Mouse (Mus musculus) embryonic fibroblast, embryonic 13.5 days (primary cell): ENCODE data around the gene Mbl2. TPM values are rescaled to one million over a fixed set of nuclear protein-coding genes. Genes with fewer than 3 reads are reported as not detected.
"Not testable (repeated sequence)": the region's sequence is repeated elsewhere in the genome, so short reads cannot be mapped to it uniquely, and the experiment has no call there.

ENCODE experiments used
- H3K27ac ChIP-seq: 2 replicates; pipeline ENCODE4 v1.5.1; 2012; ENCODE audit warnings: low read length, control low read depth, inconsistent platforms; ENCODE audit not compliant: insufficient read depth
- H3K4me1 ChIP-seq: 2 replicates; pipeline ENCODE4 v1.6.1; 2011; ENCODE audit warnings: low read length; ENCODE audit not compliant: control insufficient read depth, insufficient read depth
- H3K4me3 ChIP-seq: 2 replicates; pipeline ENCODE4 v1.5.1; 2011; ENCODE audit warnings: mild to moderate bottlenecking, control low read depth, low read length; ENCODE audit not compliant: insufficient read depth
- CTCF ChIP-seq: IDR thresholded peaks from 2 replicates; pipeline ENCODE4 v1.5.1; 2011; ENCODE audit warnings: mild to moderate bottlenecking, control low read depth, low read length, moderate library complexity, borderline replicate concordance; ENCODE audit not compliant: insufficient read depth
- POLR2A ChIP-seq: IDR thresholded peaks from 2 replicates; pipeline ENCODE4 v1.6.1; 2011; ENCODE audit warnings: low read depth, mild to moderate bottlenecking, control low read depth, low read length, moderate library complexity
- polyA plus RNA-seq: library from polyadenylated mRNA; stranded (reverse); fragments of >200 nt; gene quantifications from 2 replicates; pipeline ENCODE4 v1.2.4, GENCODE M21; 2011; ENCODE audit warnings: low read depth; ENCODE audit not compliant: missing spikeins, insufficient read length

Mbl2 gene
- polyA plus RNA-seq, 1 experiment: not detected

- TF ChIP-seq CTCF (no peak), POLR2A (no peak)
- H3K27ac ChIP-seq: no peak overlapping the region
These were observed 15.4 kb upstream of the Mbl2 start for GRCm38 (mm10) chr19:30217335-30217734.

GRCm38 (mm10) chr19:30222593-30222992 is 10.1 kb upstream of the Mbl2 start:
- H3K4me3 ChIP-seq: not testable (repeated sequence)

More at GRCm38 (mm10) chr19:30217335-30217734, 15.4 kb upstream of the Mbl2 start:
- no peak overlapping the region for H3K4me3 ChIP-seq
- H3K4me1 ChIP-seq: no peaks in the 10 kb centered on the region

GRCm38 (mm10) chr19:30229477-30229876 is 3.3 kb upstream of the Mbl2 start:
- Histone ChIP-seq H3K4me1 (no peaks in the 10 kb centered on the region), H3K27ac (no peak overlapping the region), H3K4me3 (no peak overlapping the region)
- TF ChIP-seq POLR2A: no peak
- no peak for TF ChIP-seq CTCF

More at GRCm38 (mm10) chr19:30222593-30222992, 10.1 kb upstream of the Mbl2 start:
- H3K27ac ChIP-seq, H3K4me1 ChIP-seq: not testable (repeated sequence)

- H3K27ac ChIP-seq: no peak overlapping the region
- no peaks in the 10 kb centered on the region for H3K4me1 ChIP-seq
- TF ChIP-seq CTCF (no peak), POLR2A (no peak)
- no peak overlapping the region for H3K4me3 ChIP-seq
These were observed 1.7 kb downstream of the Mbl2 start for GRCm38 (mm10) chr19:30234416-30234815.

- TF ChIP-seq POLR2A: no peak
- TF ChIP-seq CTCF: peak; percentile 42; the same call in 1 of the 2 replicates
- H3K4me3 ChIP-seq: no peak overlapping the region
- no peaks in the 10 kb centered on the region for H3K4me1 ChIP-seq
- no peak overlapping the region for H3K27ac ChIP-seq
These were observed 14.6 kb downstream of the Mbl2 start for GRCm38 (mm10) chr19:30247359-30247758.

GRCm38 (mm10) chr19:30248822-30249221 is 16.1 kb downstream of the Mbl2 start:
- Histone ChIP-seq H3K4me3 (no peak overlapping the region), H3K27ac (no peak overlapping the region), H3K4me1 (no peaks in the 10 kb centered on the region)
- no peak for TF ChIP-seq POLR2A
- TF ChIP-seq CTCF: peak; percentile 45; the same call in 1 of the 2 replicates

- no peak overlapping the region for H3K4me3 ChIP-seq
- no peak overlapping the region for H3K27ac ChIP-seq
- TF ChIP-seq CTCF (no peak), POLR2A (no peak)
- no peaks in the 10 kb centered on the region for H3K4me1 ChIP-seq
These were observed 19.5 kb downstream of the Mbl2 start for GRCm38 (mm10) chr19:30252253-30252652.

GRCm38 (mm10) chr19:30256339-30256738 is 23.6 kb downstream of the Mbl2 start:
- Histone ChIP-seq H3K4me1 (no peaks in the 10 kb centered on the region), H3K4me3 (no peak overlapping the region), H3K27ac (no peak overlapping the region)
- TF ChIP-seq CTCF (no peak), POLR2A (no peak)

- no peak overlapping the region for H3K27ac ChIP-seq
- TF ChIP-seq POLR2A (no peak), CTCF (no peak)
- H3K4me1 ChIP-seq: peaks cover 3% of the 10 kb centered on the region
- H3K4me3 ChIP-seq: no peak overlapping the region
These were observed 48.4 kb downstream of the Mbl2 start for GRCm38 (mm10) chr19:30281125-30281524.

GRCm38 (mm10) chr19:30287899-30288490 is 55.3 kb downstream of the Mbl2 start:
- no peak overlapping the region for H3K4me3 ChIP-seq
- H3K27ac ChIP-seq: no peak overlapping the region
- no peaks in the 10 kb centered on the region for H3K4me1 ChIP-seq
- no peak for TF ChIP-seq POLR2A
- no peak for TF ChIP-seq CTCF

Other genes with a start within 250 kb of the Mbl2 start
- not detected in 2 replicates for gene Trpd52l3, start 229.2 kb upstream of the Mbl2 start, polyA plus RNA-seq
- 76.8 and 91.2 TPM in 2 replicates for gene Uhrf2, start 202.4 kb upstream of the Mbl2 start, polyA plus RNA-seq
- gene Gldc, start 57.5 kb upstream of the Mbl2 start, polyA plus RNA-seq: 0.13 and 0.63 TPM in 2 replicates